Mouse (Mus musculus) testis, adult 2 months (tissue): Measurements from ENCODE around the gene Kcnab1.

ENCODE experiments used
- CTCF ChIP-seq: fragments of 200-500 bp; IDR thresholded peaks from 2 replicates; pipeline ENCODE4 v1.5.1; 2012; ENCODE audit warnings: low read depth, mild to moderate bottlenecking, inconsistent platforms, low read length, moderate library complexity; ENCODE audit not compliant: control insufficient read depth, insufficient read depth, insufficient replicate concordance
- POLR2A ChIP-seq: fragments of 200-500 bp; IDR thresholded peaks from 2 replicates; pipeline ENCODE4 v1.6.1; 2012; ENCODE audit warnings: low read depth, mild to moderate bottlenecking, inconsistent platforms, low read length, moderate library complexity; ENCODE audit not compliant: control insufficient read depth

- TF ChIP-seq CTCF (no peak), POLR2A (no peak)
Observed at GRCm38 (mm10) chr3:65115164-65115563, 6.0 kb downstream of the Kcnab1 start.
